Mouse (Mus musculus) erythroblast, embryonic 14.5 days (primary cell): ENCODE measurements around the gene Sptbn4.
A peak's percentile ranks its signal among the peaks of the same experiment; 100 is the strongest.

Experiments
- GATA1 ChIP-seq: IDR thresholded peaks from 2 replicates; pipeline ENCODE4 v1.6.1; 2012; ENCODE audit warnings: low read length, inconsistent platforms, mixed read lengths
- TAL1 ChIP-seq: IDR thresholded peaks from 3 replicates; pipeline ENCODE4 v1.6.1; 2012; ENCODE audit warnings: low read length, inconsistent platforms, mixed read lengths

DNA sequence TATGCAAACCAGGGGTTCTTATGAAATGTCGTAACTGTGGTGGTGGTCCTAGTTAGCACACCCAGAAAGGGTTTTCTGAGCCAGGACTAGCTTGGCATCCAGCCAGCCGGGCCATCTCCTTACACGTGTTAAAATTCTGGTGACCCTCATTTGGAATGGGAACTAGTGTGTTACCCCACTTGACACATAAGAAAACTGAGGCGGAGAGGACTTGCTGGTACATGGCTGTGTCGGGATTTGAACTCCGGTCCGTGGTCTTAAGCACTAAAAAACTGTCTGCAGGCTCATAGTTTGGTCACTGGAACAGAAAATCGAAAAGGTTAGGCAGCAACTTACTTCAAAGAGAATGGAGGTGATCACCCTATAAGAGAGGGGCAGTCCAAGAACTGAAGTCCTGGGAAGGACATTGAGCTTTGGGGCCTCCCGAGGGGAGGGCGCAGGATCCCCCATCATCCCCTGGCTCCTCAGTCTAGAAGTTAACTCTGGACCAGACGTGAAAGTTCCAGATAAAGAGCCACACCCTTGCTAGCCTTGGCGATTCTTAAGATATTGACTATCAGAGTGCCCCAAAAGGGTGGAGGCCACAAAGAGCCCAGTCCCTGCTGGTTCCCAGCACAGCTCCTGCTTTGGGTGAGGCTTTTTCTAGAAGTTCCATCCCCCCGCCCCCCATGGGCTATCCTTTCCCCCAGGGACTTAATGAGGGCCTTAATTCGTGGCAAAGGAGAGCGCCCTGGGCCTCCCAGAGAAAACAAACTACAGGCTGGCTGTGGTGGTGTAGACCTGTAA lies 1.1 kb upstream of the Sptbn4 start:
- TF ChIP-seq GATA1 (peak; percentile 61), TAL1 (peak; percentile 52; the same call in 2 of the 3 replicates)
